ENCODE assay signal across 26 mouse cellular contexts in genomic region chr4:114372699-114373098, GRCm38 (mm10). TPM values are rescaled to one million over a fixed set of nuclear protein-coding genes. Genes with fewer than 3 reads are reported as not detected.
A peak's percentile ranks its signal among the peaks of the same experiment; 100 is the strongest.
DNase-seq lines count a peak whose midpoint lies in the region; ATAC-seq lines count a peak whose summit lies in the region.
"Had no signal": no experiment of that assay in that cellular context is flagged by ENCODE, and none has a peak within 500 bp of the region (broad histone marks: within the 10 kb centered on the region; RNA-seq: fewer than 3 reads in every experiment).

No protein-coding gene starts in this region.

- no peak overlapping the region for H3K27ac ChIP-seq in forebrain, embryonic 12.5 days
- H3K27ac ChIP-seq: hindbrain, embryonic 10.5 days; hindbrain, postnatal 0 days; neural tube, embryonic 15.5 days had no signal

- no peaks in the 10 kb centered on the region for H3K9me3 ChIP-seq in forebrain, embryonic 12.5 days
- H3K9me3 ChIP-seq: hindbrain, embryonic 10.5 days; neural tube, embryonic 15.5 days had no signal

- no peaks in the 10 kb centered on the region for H3K36me3 ChIP-seq in forebrain, embryonic 12.5 days (replicated peaks)
- H3K36me3 ChIP-seq: hindbrain, embryonic 10.5 days; neural tube, embryonic 15.5 days had no signal

- ATAC-seq in forebrain, embryonic 12.5 days (ENCODE audit: low FRiP score), result no peak
- ATAC-seq: activated CD4-positive, CD25-positive, alpha-beta regulatory T cell, adult 4 months; CD4-positive, CD25-positive, alpha-beta regulatory T cell, adult 4 months; forebrain, postnatal 0 days; hindbrain, postnatal 0 days; liver, postnatal 0 days had no signal

- peak; percentile 33 to 57 for DNase-seq in frontal cortex, adult 2 months (ENCODE audit: extremely low spot score in 1 of 2, low spot score in 1 of 2)
- no peak for DNase-seq in frontal cortex, postnatal 10 days (ENCODE audit: low spot score in 2 of 2)
- peak; percentile 73 for DNase-seq in right cerebral cortex, adult 18-20 months
- DNase-seq in right cerebral cortex, postnatal 10 days (ENCODE audit: low spot score in 2 of 2), result no peak
- peak; percentile 80 for DNase-seq in layer of hippocampus, adult 9-11 months
- peak; percentile 47 to 64 for DNase-seq in right cerebral cortex, postnatal 36 days (ENCODE audit: low spot score in 2 of 2)
- no peak for DNase-seq in gastrocnemius, adult 8-10 months (ENCODE audit: low spot score in 2 of 2)
- DNase-seq: adrenal gland, postnatal 10 days; cerebellum, adult 11 months; cerebellum, postnatal 10 days; embryo, embryonic 11 days; forebrain, postnatal 0 days; gastrocnemius, postnatal 36 days; kidney, adult 11 months; kidney, postnatal 14 days; liver; liver, postnatal 0 days; lung, postnatal 10 days; midbrain, embryonic 14.5 days had no signal

- no peak overlapping the region for H3K4me2 ChIP-seq in forebrain, embryonic 12.5 days
- H3K4me2 ChIP-seq: neural tube, embryonic 15.5 days had no signal

- H3K27me3 ChIP-seq in forebrain, embryonic 12.5 days, result no peaks in the 10 kb centered on the region
- H3K27me3 ChIP-seq: neural tube, embryonic 15.5 days had no signal

- H3K4me1 ChIP-seq in forebrain, embryonic 12.5 days, result no peaks in the 10 kb centered on the region
- H3K4me1 ChIP-seq: neural tube, embryonic 15.5 days had no signal

- H3K4me3 ChIP-seq in forebrain, embryonic 12.5 days (replicated peaks), result no peak overlapping the region
- H3K4me3 ChIP-seq: hindbrain, embryonic 10.5 days; neural tube, embryonic 15.5 days had no signal

- WGBS in forebrain, embryonic 12.5 days, result 86% methylated on average over 3 of the region's 3 CpGs

- H3K9ac ChIP-seq in forebrain, embryonic 12.5 days, result no peak overlapping the region
- H3K9ac ChIP-seq: forebrain, postnatal 0 days; liver, postnatal 0 days; neural tube, embryonic 15.5 days had no signal

RNA-seq across cellular contexts. Expression of gene Trabd2b, which starts 33.8 kb away (rescaled TPM):
- 0.99 and 1.8 TPM in 2 replicates for polyA plus RNA-seq in frontal cortex, adult 2 months (2012; rRNA removed)
- total RNA-seq in gastrocnemius, adult 8-10 months (2022), result 1 to 10 TPM in 3 of 4 experiments, under 1 TPM in 1; 0.99 to 1.9 (median 1.2) TPM
- 0.72 and 1.00 TPM in 2 replicates for polyA plus RNA-seq in forebrain, embryonic 12.5 days (2016; fragmentation: Nextera tagmentation; extraction: Ambion mirVana)
- total RNA-seq: megakaryocyte progenitor cell, adult 5-6 weeks had no signal
- polyA plus RNA-seq: activated CD4-positive, CD25-positive, alpha-beta regulatory T cell, adult 4 months; CD4-positive, CD25-positive, alpha-beta regulatory T cell, adult 4 months had no signal

Comparison
In these comparisons a context has a peak if more than half of its experiments do, and no peak if none do; other contexts are left out.
1. DNase-seq: peak in frontal cortex, adult 2 months (2 of 2), right cerebral cortex, adult 18-20 months (single experiment), layer of hippocampus, adult 9-11 months (single experiment) and right cerebral cortex, postnatal 36 days (2 of 2); none in frontal cortex, postnatal 10 days (0 of 2), right cerebral cortex, postnatal 10 days (0 of 2) and gastrocnemius, adult 8-10 months (0 of 2).